Mouse (Mus musculus): ENCODE results near the gene Gm10972. TPM values are rescaled to one million over a fixed set of nuclear protein-coding genes. Genes with fewer than 3 reads are reported as not detected.
"Not testable (repeated sequence)": the region's sequence is repeated elsewhere in the genome, so short reads cannot be mapped to it uniquely, and the experiment has no call there.

The Gm10972 gene
- polyA plus RNA-seq, 1 experiment from 2014 or later: not detected

- Histone ChIP-seq H3K9ac (ENCODE audit: low read depth, low read length) (no peak overlapping the region), H3K36me3 (ENCODE audit: control insufficient read depth, insufficient read depth, low read length) (no peaks in the 10 kb centered on the region), H3K27me3 (ENCODE audit: control insufficient read depth, insufficient read depth, low read length) (no peaks in the 10 kb centered on the region), H3K27ac (ENCODE audit: low read depth, low read length) (no peak overlapping the region), H3K4me2 (no peak overlapping the region), H3K4me3 (ENCODE audit: low read depth, low read length) (no peak overlapping the region), H3K4me1 (ENCODE audit: control insufficient read depth, insufficient read depth, low read length) (no peaks in the 10 kb centered on the region; the same call in 1 of the 2 replicates), H3K9me3 (replicated peaks; ENCODE audit: control insufficient read depth, low read length) (no peaks in the 10 kb centered on the region)
- no peak for ATAC-seq (replicated peaks; ENCODE audit: insufficient number of reproducible peaks, low FRiP score, low TSS enrichment)
These were observed 47.8 kb downstream of the Gm10972 start for GRCm38 (mm10) chr3:94690616-94691247.

GRCm38 (mm10) chr3:94691694-94692093, 48.8 kb downstream of the Gm10972 start:
- H3K9me3 ChIP-seq (replicated peaks; ENCODE audit: control insufficient read depth, low read length); H3K9ac ChIP-seq (ENCODE audit: low read depth, low read length); H3K4me2 ChIP-seq; H3K4me3 ChIP-seq (ENCODE audit: low read depth, low read length); H3K4me1 ChIP-seq (ENCODE audit: control insufficient read depth, insufficient read depth, low read length); ATAC-seq (replicated peaks; ENCODE audit: insufficient number of reproducible peaks, low FRiP score, low TSS enrichment); H3K27me3 ChIP-seq (ENCODE audit: control insufficient read depth, insufficient read depth, low read length); H3K27ac ChIP-seq (ENCODE audit: low read depth, low read length); H3K36me3 ChIP-seq (ENCODE audit: control insufficient read depth, insufficient read depth, low read length): not testable (repeated sequence)
- 92% methylated on average over 4 of the region's 4 CpGs for WGBS (ENCODE audit: insufficient replicate concordance)

Other genes starting within 250 kb of the Gm10972 start
- gene Lingo4, start 244.6 kb upstream of the Gm10972 start, polyA plus RNA-seq (2014; fragmentation: Nextera tagmentation; extraction: Ambion mirVana): not detected in 2 replicates
- 8.4 and 8.7 TPM in 2 replicates for gene Tdrkh, start 229.8 kb upstream of the Gm10972 start, polyA plus RNA-seq (2014; fragmentation: Nextera tagmentation; extraction: Ambion mirVana)
- 60.8 and 65.5 TPM in 2 replicates for gene Mrpl9, start 199.8 kb upstream of the Gm10972 start, polyA plus RNA-seq (2014; fragmentation: Nextera tagmentation; extraction: Ambion mirVana)
- 0.29 TPM in 1 of 2 replicates, not detected in the other for gene Oaz3, start 199.2 kb upstream of the Gm10972 start, polyA plus RNA-seq (2014; fragmentation: Nextera tagmentation; extraction: Ambion mirVana)
- gene Celf3, start 164.8 kb upstream of the Gm10972 start, polyA plus RNA-seq (2014; fragmentation: Nextera tagmentation; extraction: Ambion mirVana): 2.8 and 4.7 TPM in 2 replicates
- gene Riiad1, start 162.8 kb upstream of the Gm10972 start, polyA plus RNA-seq (2014; fragmentation: Nextera tagmentation; extraction: Ambion mirVana): 6.6 and 7.0 TPM in 2 replicates
- 21.2 and 23.7 TPM in 2 replicates for gene Snx27, start 60.4 kb upstream of the Gm10972 start, polyA plus RNA-seq (2014; fragmentation: Nextera tagmentation; extraction: Ambion mirVana)
- gene Tuft1, start 15.8 kb downstream of the Gm10972 start, polyA plus RNA-seq (2014; fragmentation: Nextera tagmentation; extraction: Ambion mirVana): 8.7 and 10.5 TPM in 2 replicates
- gene Selenbp2, start 50.4 kb downstream of the Gm10972 start, polyA plus RNA-seq (2014; fragmentation: Nextera tagmentation; extraction: Ambion mirVana): 0.72 and 2.0 TPM in 2 replicates
- gene Cgn, start 143.4 kb downstream of the Gm10972 start, polyA plus RNA-seq (2014; fragmentation: Nextera tagmentation; extraction: Ambion mirVana): 1.4 and 2.0 TPM in 2 replicates
- gene Pogz, start 194.5 kb downstream of the Gm10972 start, polyA plus RNA-seq (2014; fragmentation: Nextera tagmentation; extraction: Ambion mirVana): 14.4 and 15.6 TPM in 2 replicates
- 293 and 305 TPM in 2 replicates for gene Psmb4, start 243.8 kb downstream of the Gm10972 start, polyA plus RNA-seq (2014; fragmentation: Nextera tagmentation; extraction: Ambion mirVana)

Measured in heart, embryonic 11.5 days (tissue).